Mouse (Mus musculus) colon, adult 2 months (tissue): ENCODE measurements around the gene Shkbp1. TPM values are rescaled to one million over a fixed set of nuclear protein-coding genes. Genes with fewer than 3 reads are reported as not detected.

Experiments
- polyA plus RNA-seq: library from polyadenylated mRNA; depleted of rRNA; stranded (reverse); fragments of >200 nt; gene quantifications from 2 replicates; pipeline ENCODE4 v1.2.3, GENCODE M21; 2012; rRNA removed

Gene Shkbp1
- polyA plus RNA-seq = 107 and 150 TPM in 2 replicates

GRCm38 (mm10) chr7:27355745-27356240, at the start of gene Shkbp1:
Gene Shkbp1, minus strand, starts transcription at chr7:27356019.

GRCm38 (mm10) chr7:27356861-27357594, 1.2 kb upstream of the Shkbp1 start, which contains the start of gene Gm20479:
Gene Gm20479, minus strand, starts transcription at chr7:27357419.

GRCm38 (mm10) chr7:27337175-27337853, 18.5 kb downstream of the Shkbp1 start, which contains the start of gene Ltbp4:
Gene Ltbp4, minus strand, starts transcription at chr7:27337692.

Other genes with a start within 250 kb of the Shkbp1 start
- 32.1 and 42.8 TPM in 2 replicates for gene Cyp2f2, start 236.1 kb downstream of the Shkbp1 start, polyA plus RNA-seq
- gene Cyp2t4, start 202.3 kb downstream of the Shkbp1 start, polyA plus RNA-seq = not detected in 2 replicates
- gene Egln2, start 189.2 kb downstream of the Shkbp1 start, polyA plus RNA-seq = 114 and 122 TPM in 2 replicates
- gene Rab4b, start 177.1 kb downstream of the Shkbp1 start, polyA plus RNA-seq = 75.7 and 89.8 TPM in 2 replicates
- not detected in 2 replicates for gene Gm21983, start 174.9 kb downstream of the Shkbp1 start, polyA plus RNA-seq
- 13.2 and 15.1 TPM in 2 replicates for gene Mia, start 174.9 kb downstream of the Shkbp1 start, polyA plus RNA-seq
- gene BC024978, start 160.2 kb downstream of the Shkbp1 start, polyA plus RNA-seq = 12.1 and 14.1 TPM in 2 replicates
- 143 and 174 TPM in 2 replicates for gene Snrpa, start 159.7 kb downstream of the Shkbp1 start, polyA plus RNA-seq
- 30.0 and 32.5 TPM in 2 replicates for gene Itpkc, start 127.4 kb downstream of the Shkbp1 start, polyA plus RNA-seq
- gene Coq8b, start 123.0 kb downstream of the Shkbp1 start, polyA plus RNA-seq = 45.7 and 55.4 TPM in 2 replicates
- 24.9 and 26.6 TPM in 2 replicates for gene Numbl, start 97.6 kb downstream of the Shkbp1 start, polyA plus RNA-seq
- 310 and 356 TPM in 2 replicates for gene Ltbp4, start 18.3 kb downstream of the Shkbp1 start, polyA plus RNA-seq
- not detected in 2 replicates for gene Gm20479, start 1.4 kb upstream of the Shkbp1 start, polyA plus RNA-seq
- gene Sptbn4, start 91.7 kb upstream of the Shkbp1 start, polyA plus RNA-seq = 0.57 and 1.0 TPM in 2 replicates
- 146 and 164 TPM in 2 replicates for gene Blvrb, start 92.0 kb upstream of the Shkbp1 start, polyA plus RNA-seq
- 14.3 and 15.9 TPM in 2 replicates for gene Sertad3, start 117.7 kb upstream of the Shkbp1 start, polyA plus RNA-seq
- 71.5 and 84.1 TPM in 2 replicates for gene Sertad1, start 130.9 kb upstream of the Shkbp1 start, polyA plus RNA-seq
- 1.5 and 2.3 TPM in 2 replicates for gene Prx, start 143.3 kb upstream of the Shkbp1 start, polyA plus RNA-seq
- gene Hipk4, start 167.2 kb upstream of the Shkbp1 start, polyA plus RNA-seq = 1.1 and 1.4 TPM in 2 replicates
- gene Pld3, start 197.2 kb upstream of the Shkbp1 start, polyA plus RNA-seq = 108 and 120 TPM in 2 replicates
- gene 2310022A10Rik, start 197.2 kb upstream of the Shkbp1 start, polyA plus RNA-seq = 21.1 and 22.8 TPM in 2 replicates
- 42.0 and 45.4 TPM in 2 replicates for gene Akt2, start 235.5 kb upstream of the Shkbp1 start, polyA plus RNA-seq